Mouse (Mus musculus) midbrain, embryonic 14.5 days (tissue): ENCODE measurements around the gene Gm21778. TPM values are rescaled to one million over a fixed set of nuclear protein-coding genes. Genes with fewer than 3 reads are reported as not detected.
"Not testable (repeated sequence)": the region's sequence is repeated elsewhere in the genome, so short reads cannot be mapped to it uniquely, and the experiment has no call there.

Source experiments
- ATAC-seq: fragments of 200-750 bp; cut with Nextera tagmentation; 2 replicates; pipeline ENCODE4 v1.8.0; 2017; ENCODE audit warnings: moderate number of reproducible peaks, moderate library complexity; ENCODE audit not compliant: low FRiP score, low TSS enrichment
- DNase-seq: peaks from one replicate; pipeline ENCODE4 v3.0.0-alpha.2; 2015
- H3K27ac ChIP-seq: fragments of 300-500 bp; sonication (generic); replicated peaks from 2 replicates; pipeline ENCODE4 v1.5.1; 2014; ENCODE audit warnings: mild to moderate bottlenecking, low read depth, low read length, moderate library complexity
- H3K27me3 ChIP-seq: fragments of 300-500 bp; sonication (generic); 2 replicates; pipeline ENCODE4 v1.6.1; 2014; ENCODE audit warnings: low read length, control low read depth, mixed read lengths; ENCODE audit not compliant: control insufficient read depth, insufficient read depth
- H3K36me3 ChIP-seq: fragments of 300-500 bp; sonication (generic); 2 replicates; pipeline ENCODE4 v1.6.1; 2014; ENCODE audit warnings: low read length, control low read depth; ENCODE audit not compliant: control insufficient read depth, insufficient read depth
- H3K4me1 ChIP-seq: fragments of 300-500 bp; sonication (generic); 2 replicates; pipeline ENCODE4 v1.6.1; 2014; ENCODE audit warnings: mild to moderate bottlenecking, antibody characterized with exemption, low read length, control low read depth; ENCODE audit not compliant: control insufficient read depth, insufficient read depth
- H3K4me2 ChIP-seq: fragments of 300-500 bp; sonication (generic); 2 replicates; pipeline ENCODE4 v1.6.1; 2014; ENCODE audit warnings: mild to moderate bottlenecking, low read length, moderate library complexity
- H3K4me3 ChIP-seq: fragments of 300-500 bp; sonication (generic); replicated peaks from 2 replicates; pipeline ENCODE4 v1.5.1; 2014; ENCODE audit warnings: low read depth, low read length
- H3K9ac ChIP-seq: fragments of 300-500 bp; sonication (generic); replicated peaks from 2 replicates; pipeline ENCODE4 v1.6.1; 2014; ENCODE audit warnings: mild to moderate bottlenecking, low read length, moderate library complexity
- H3K9me3 ChIP-seq: fragments of 300-500 bp; sonication (generic); 2 replicates; pipeline ENCODE4 v1.6.1; 2016; ENCODE audit warnings: low read length, control low read depth, mixed read lengths; ENCODE audit not compliant: control insufficient read depth
- polyA plus RNA-seq: library from polyadenylated mRNA; unstranded; fragments of >200 nt; fragmentation: Nextera tagmentation; extraction: Ambion mirVana; gene quantifications from 2 replicates; pipeline ENCODE4 v1.2.1, GENCODE M21; 2014

Gm21778 gene
- polyA plus RNA-seq = not detected in 2 replicates

GRCm38 (mm10) chrY:5942160-5942559 is at the start of gene Gm21778:
Gm21778 (plus strand) TSS chrY:5942460.
- not testable (repeated sequence) for H3K36me3 ChIP-seq, H3K9ac ChIP-seq, H3K4me1 ChIP-seq, H3K4me3 ChIP-seq, ATAC-seq, DNase-seq, H3K27me3 ChIP-seq, H3K27ac ChIP-seq, H3K4me2 ChIP-seq, H3K9me3 ChIP-seq

Other genes starting within 250 kb of the Gm21778 start
- gene Gm20914, start 216.5 kb upstream of the Gm21778 start, polyA plus RNA-seq = not detected in 2 replicates
- gene Gm28171, start 149.1 kb upstream of the Gm21778 start, polyA plus RNA-seq = not detected in 2 replicates